Mouse (Mus musculus) stomach, embryonic 14.5 days (tissue): Measurements from ENCODE around the gene Tubb3. TPM values are rescaled to one million over a fixed set of nuclear protein-coding genes. Genes with fewer than 3 reads are reported as not detected.
"Not testable (repeated sequence)": the region's sequence is repeated elsewhere in the genome, so short reads cannot be mapped to it uniquely, and the experiment has no call there.

Experiments used
- ATAC-seq: fragments of 200-750 bp; cut with Nextera tagmentation; 2 replicates; pipeline ENCODE4 v1.8.0; 2017; ENCODE audit warnings: low read depth, moderate TSS enrichment; ENCODE audit not compliant: insufficient number of reproducible peaks, insufficient read depth, low FRiP score
- H3K27ac ChIP-seq: fragments of 300-500 bp; sonication (generic); 2 replicates; pipeline ENCODE4 v1.5.1; 2014; ENCODE audit warnings: mild to moderate bottlenecking, low read length, moderate library complexity, mixed read lengths
- H3K27me3 ChIP-seq: fragments of 300-500 bp; sonication (generic); 2 replicates; pipeline ENCODE4 v1.6.1; 2014; ENCODE audit warnings: low read length, control low read depth, mixed read lengths; ENCODE audit not compliant: control insufficient read depth, insufficient read depth
- H3K36me3 ChIP-seq: fragments of 300-500 bp; sonication (generic); 2 replicates; pipeline ENCODE4 v1.6.1; 2014; ENCODE audit warnings: mild to moderate bottlenecking, control low read depth, low read length, moderate library complexity, mixed read lengths; ENCODE audit not compliant: control insufficient read depth, insufficient read depth
- H3K4me1 ChIP-seq: fragments of 300-500 bp; sonication (generic); 2 replicates; pipeline ENCODE4 v1.6.1; 2014; ENCODE audit warnings: low read length, control low read depth, mixed read lengths; ENCODE audit not compliant: control insufficient read depth, insufficient read depth
- H3K4me2 ChIP-seq: fragments of 300-500 bp; sonication (generic); replicated peaks from 2 replicates; pipeline ENCODE4 v1.6.1; 2014; ENCODE audit warnings: low read depth, low read length, control low read depth
- H3K4me3 ChIP-seq: fragments of 300-500 bp; sonication (generic); 2 replicates; pipeline ENCODE4 v1.5.1; 2014; ENCODE audit warnings: low read depth, low read length, control low read depth
- H3K9ac ChIP-seq: fragments of 300-500 bp; sonication (generic); replicated peaks from 2 replicates; pipeline ENCODE4 v1.6.1; 2014; ENCODE audit warnings: low read depth, mild to moderate bottlenecking, control low read depth, low read length, moderate library complexity, mixed read lengths
- H3K9me3 ChIP-seq: fragments of 300-500 bp; sonication (generic); 2 replicates; pipeline ENCODE4 v1.6.1; 2016; ENCODE audit warnings: low read depth, low read length, control low read depth; ENCODE audit not compliant: control insufficient read depth
- WGBS: fragments of 180-500 bp; shearing (Covaris S2); extraction: QIAGEN DNeasy Blood & Tissue Kit; methylation state at CpG from one replicate; pipeline ENCODE4 v1.1.7; 2014; 5-methylcytosine and 5-hydroxymethylcytosine counted together
- polyA plus RNA-seq: library from polyadenylated mRNA; unstranded; fragments of >200 nt; fragmentation: Nextera tagmentation; extraction: Ambion mirVana; gene quantifications from 2 replicates; pipeline ENCODE4 v1.2.1, GENCODE M21; 2014

Gene Tubb3
- polyA plus RNA-seq, 1 experiment from 2014 or later, result 89.6 TPM

DNA sequence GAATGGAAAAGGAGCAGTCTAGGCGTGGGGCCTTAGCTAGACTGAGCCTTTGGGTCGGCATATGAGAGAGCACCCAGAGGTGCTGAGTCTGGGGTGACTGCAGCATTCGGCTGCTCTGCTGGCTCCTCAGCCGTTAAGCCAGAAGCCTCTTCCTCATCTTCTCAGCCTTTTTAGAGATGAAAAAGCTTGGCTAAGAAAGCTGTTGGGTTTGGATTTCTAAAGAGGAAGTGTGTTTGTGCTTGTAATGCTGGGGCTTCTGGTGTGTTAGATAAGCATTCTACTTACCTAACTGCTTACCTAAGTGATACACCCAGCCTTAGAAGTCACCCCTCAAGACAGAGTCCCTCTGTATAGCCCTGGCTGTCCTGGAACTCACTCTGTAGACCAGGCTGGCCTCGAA is 39.6 kb downstream of the Tubb3 start:
- Histone ChIP-seq H3K9ac (no peak overlapping the region), H3K4me1 (no peaks in the 10 kb centered on the region), H3K27ac (no peak overlapping the region), H3K4me3 (no peak overlapping the region), H3K27me3 (no peaks in the 10 kb centered on the region), H3K4me2 (no peak overlapping the region), H3K9me3 (no peaks in the 10 kb centered on the region), H3K36me3 (peaks cover 16% of the 10 kb centered on the region)
- no peak for ATAC-seq
- 87% methylated on average over 5 of the region's 5 CpGs for WGBS

DNA sequence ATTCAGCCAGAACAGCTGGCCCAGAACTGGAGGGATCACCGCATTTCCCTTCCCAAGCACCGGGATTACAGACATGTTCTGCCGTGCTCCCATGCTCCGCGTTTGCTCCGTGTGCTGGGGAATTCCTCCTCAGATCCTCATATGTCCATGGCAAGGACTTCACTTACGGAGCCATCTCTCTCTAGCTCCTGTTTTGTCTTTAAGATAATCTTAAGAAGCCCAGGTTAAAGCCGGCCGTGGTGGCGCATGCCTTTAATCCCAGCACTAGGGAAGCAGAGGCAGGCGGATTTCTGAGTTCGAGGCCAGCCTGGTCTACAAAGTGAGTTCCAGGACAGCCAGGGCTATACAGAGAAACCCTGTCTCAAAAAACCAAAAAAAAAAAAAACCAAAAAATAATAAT is 40.5 kb downstream of the Tubb3 start:
- not testable (repeated sequence) for H3K4me2 ChIP-seq, H3K9ac ChIP-seq, H3K4me1 ChIP-seq, ATAC-seq, H3K9me3 ChIP-seq, H3K27me3 ChIP-seq, H3K4me3 ChIP-seq, H3K27ac ChIP-seq
- peaks cover 16% of the 10 kb centered on the region for H3K36me3 ChIP-seq
- 92% methylated on average over 12 of the region's 12 CpGs for WGBS

- Histone ChIP-seq H3K36me3 (peaks cover 16% of the 10 kb centered on the region), H3K27me3 (no peaks in the 10 kb centered on the region), H3K9me3 (no peaks in the 10 kb centered on the region), H3K9ac (no peak overlapping the region), H3K4me3 (no peak overlapping the region), H3K4me2 (no peak overlapping the region), H3K27ac (no peak overlapping the region), H3K4me1 (no peaks in the 10 kb centered on the region)
- ATAC-seq, result no peak
- WGBS, result 82% methylated on average over 4 of the region's 4 CpGs
Observed at GRCm38 (mm10) chr8:123452149-123452548, 40.9 kb downstream of the Tubb3 start.

GRCm38 (mm10) chr8:123453291-123453690 is 42.1 kb downstream of the Tubb3 start:
- no peak for ATAC-seq
- no peaks in the 10 kb centered on the region for H3K9me3 ChIP-seq
- 70% methylated on average over 7 of the region's 7 CpGs for WGBS
- H3K36me3 ChIP-seq, result peaks cover 25% of the 10 kb centered on the region
- H3K4me1 ChIP-seq, result no peaks in the 10 kb centered on the region
- no peak overlapping the region for H3K4me2 ChIP-seq
- no peak overlapping the region for H3K4me3 ChIP-seq
- no peak overlapping the region for H3K9ac ChIP-seq
- H3K27me3 ChIP-seq, result no peaks in the 10 kb centered on the region
- H3K27ac ChIP-seq, result no peak overlapping the region

DNA sequence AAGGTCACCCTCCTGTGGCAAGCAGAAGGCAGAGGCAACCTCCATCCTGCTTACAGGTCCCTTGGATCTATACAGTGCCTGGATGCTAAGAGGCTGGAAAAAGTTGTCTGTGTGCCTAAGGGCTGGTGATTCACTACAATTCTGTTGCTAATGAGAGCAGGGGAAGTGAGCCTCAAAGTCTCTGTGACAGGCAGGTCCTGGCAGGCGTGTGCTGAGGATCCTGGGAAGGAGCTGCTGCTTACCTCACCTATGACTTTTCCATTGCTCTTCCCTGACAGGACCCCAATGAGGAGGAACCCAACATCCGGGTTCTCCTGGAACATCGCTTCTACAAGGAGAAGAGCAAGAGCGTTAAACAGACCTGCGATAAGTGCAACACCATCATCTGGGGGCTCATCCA is 42.7 kb downstream of the Tubb3 start:
- no peak overlapping the region for H3K4me3 ChIP-seq
- no peak overlapping the region for H3K9ac ChIP-seq
- H3K27ac ChIP-seq, result no peak overlapping the region
- no peak overlapping the region for H3K4me2 ChIP-seq
- no peaks in the 10 kb centered on the region for H3K9me3 ChIP-seq
- ATAC-seq, result no peak
- WGBS, result 81% methylated on average over 5 of the region's 5 CpGs
- no peaks in the 10 kb centered on the region for H3K4me1 ChIP-seq
- H3K27me3 ChIP-seq, result no peaks in the 10 kb centered on the region
- peaks cover 28% of the 10 kb centered on the region for H3K36me3 ChIP-seq

- H3K4me2 ChIP-seq, result no peak overlapping the region
- peaks cover 28% of the 10 kb centered on the region for H3K36me3 ChIP-seq
- ATAC-seq, result no peak
- H3K4me1 ChIP-seq, result no peaks in the 10 kb centered on the region
- H3K27ac ChIP-seq, result no peak overlapping the region
- H3K9ac ChIP-seq, result no peak overlapping the region
- WGBS, result 92% methylated on average over 6 of the region's 6 CpGs
- H3K9me3 ChIP-seq, result no peaks in the 10 kb centered on the region
- H3K27me3 ChIP-seq, result no peaks in the 10 kb centered on the region
- H3K4me3 ChIP-seq, result no peak overlapping the region
Observed at GRCm38 (mm10) chr8:123454559-123454958, 43.3 kb downstream of the Tubb3 start.

GRCm38 (mm10) chr8:123463651-123464050 is 52.4 kb downstream of the Tubb3 start:
- H3K4me1 ChIP-seq, result no peaks in the 10 kb centered on the region
- no peak overlapping the region for H3K27ac ChIP-seq
- H3K9me3 ChIP-seq, result no peaks in the 10 kb centered on the region
- H3K4me2 ChIP-seq, result no peak overlapping the region
- H3K4me3 ChIP-seq, result no peak overlapping the region
- peaks cover 14% of the 10 kb centered on the region for H3K36me3 ChIP-seq
- 80% methylated on average over 4 of the region's 4 CpGs for WGBS
- no peak for ATAC-seq
- no peak overlapping the region for H3K9ac ChIP-seq
- H3K27me3 ChIP-seq, result no peaks in the 10 kb centered on the region

GRCm38 (mm10) chr8:123467476-123467875 is 56.3 kb downstream of the Tubb3 start:
- 81% methylated on average over 3 of the region's 3 CpGs for WGBS
- H3K27ac ChIP-seq, result no peak overlapping the region
- no peak for ATAC-seq
- no peak overlapping the region for H3K4me2 ChIP-seq
- H3K4me1 ChIP-seq, result no peaks in the 10 kb centered on the region
- no peaks in the 10 kb centered on the region for H3K9me3 ChIP-seq
- H3K9ac ChIP-seq, result no peak overlapping the region
- H3K4me3 ChIP-seq, result no peak overlapping the region
- no peaks in the 10 kb centered on the region for H3K27me3 ChIP-seq
- H3K36me3 ChIP-seq, result peaks cover under 1% of the 10 kb centered on the region; the same call in 1 of the 2 replicates
